Mouse (Mus musculus): ENCODE data around the gene Adam30. TPM values are rescaled to one million over a fixed set of nuclear protein-coding genes. Genes with fewer than 3 reads are reported as not detected.

The Adam30 gene
- total RNA-seq (2023): 10 to 100 TPM; 10.2 to 14.2 TPM

GRCm38 (mm10) chr3:98160330-98160729 is at the start of gene Adam30:
Adam30 (plus strand) TSS chr3:98160630.

Other genes with a start within 250 kb of the Adam30 start
- gene Notch2, start 147.1 kb upstream of the Adam30 start, total RNA-seq (2023): 100 to 1,000 TPM; 283 to 297 TPM
- not detected for gene Reg4, start 61.5 kb downstream of the Adam30 start, total RNA-seq (2023)
- gene Hmgcs2, start 119.8 kb downstream of the Adam30 start, total RNA-seq (2023): not detected
- gene Phgdh, start 179.4 kb downstream of the Adam30 start, total RNA-seq (2023): 10 to 100 TPM; 53.5 to 58.0 TPM
- gene Zfp697, start 221.8 kb downstream of the Adam30 start, total RNA-seq (2023): under 1 TPM in 1 of 2 experiments, not detected in 1; 0.15 TPM